Mouse (Mus musculus): ENCODE data around the gene Plk5.

DNA sequence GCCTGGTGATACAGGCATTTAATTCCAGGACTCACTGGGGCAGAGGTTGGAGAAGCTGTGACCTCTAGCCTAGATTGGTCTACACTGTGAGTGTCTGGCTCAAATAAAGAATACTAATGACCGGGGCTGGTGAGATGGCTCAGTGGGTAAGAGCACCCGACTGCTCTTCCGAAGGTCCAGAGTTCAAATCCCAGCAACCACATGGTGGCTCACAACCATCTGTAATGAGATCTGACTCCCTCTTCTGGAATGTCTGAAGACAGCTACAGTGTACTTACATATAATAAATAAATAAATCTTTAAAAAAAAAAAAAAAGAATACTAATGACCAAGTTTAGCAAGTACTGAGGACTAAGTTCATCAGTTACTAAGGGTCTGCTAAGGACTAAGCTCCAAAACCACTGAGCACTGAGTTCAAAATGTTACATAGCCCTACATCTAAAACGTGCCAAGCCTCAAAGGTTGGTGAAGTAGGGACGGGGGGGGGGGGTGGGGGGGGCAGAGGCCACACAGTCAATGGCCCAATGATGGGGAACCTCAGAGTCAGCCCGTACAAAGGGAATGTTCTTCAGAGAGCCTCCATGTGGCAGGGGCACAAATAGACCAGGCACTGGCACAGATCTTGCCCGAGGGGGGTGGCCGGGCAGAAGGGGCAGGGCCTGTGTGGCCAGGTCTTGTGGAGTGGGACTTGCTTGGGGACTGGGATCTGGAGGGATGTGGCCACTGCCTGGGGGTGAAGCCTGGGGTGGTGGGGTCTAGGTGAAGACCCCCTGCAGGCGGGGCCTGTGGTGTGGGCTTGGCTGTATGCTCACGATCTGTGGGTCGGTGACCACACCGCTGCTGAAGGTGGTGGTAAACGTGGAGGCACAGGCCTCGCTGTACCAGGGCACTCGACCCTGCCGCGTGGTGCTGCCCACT, 31.9 kb upstream of the Plk5 start:
- TF ChIP-seq GATA1 (IDR thresholded peaks at IDR 0.05; ENCODE audit: borderline replicate concordance, low read length) (no peak), FLI1 (IDR thresholded peaks at IDR 0.05; ENCODE audit: low read length) (no peak)
